Mouse (Mus musculus) stomach, embryonic 14.5 days (tissue): ENCODE results near the gene Ccnk. TPM values are rescaled to one million over a fixed set of nuclear protein-coding genes. Genes with fewer than 3 reads are reported as not detected.

Experiments
- ATAC-seq: fragments of 200-750 bp; cut with Nextera tagmentation; 2 replicates; pipeline ENCODE4 v1.8.0; 2017; ENCODE audit warnings: low read depth, moderate TSS enrichment; ENCODE audit not compliant: insufficient number of reproducible peaks, insufficient read depth, low FRiP score
- H3K27ac ChIP-seq: fragments of 300-500 bp; sonication (generic); 2 replicates; pipeline ENCODE4 v1.5.1; 2014; ENCODE audit warnings: mild to moderate bottlenecking, low read length, moderate library complexity, mixed read lengths
- H3K27me3 ChIP-seq: fragments of 300-500 bp; sonication (generic); 2 replicates; pipeline ENCODE4 v1.6.1; 2014; ENCODE audit warnings: low read length, control low read depth, mixed read lengths; ENCODE audit not compliant: control insufficient read depth, insufficient read depth
- H3K36me3 ChIP-seq: fragments of 300-500 bp; sonication (generic); 2 replicates; pipeline ENCODE4 v1.6.1; 2014; ENCODE audit warnings: mild to moderate bottlenecking, control low read depth, low read length, moderate library complexity, mixed read lengths; ENCODE audit not compliant: control insufficient read depth, insufficient read depth
- H3K4me1 ChIP-seq: fragments of 300-500 bp; sonication (generic); 2 replicates; pipeline ENCODE4 v1.6.1; 2014; ENCODE audit warnings: low read length, control low read depth, mixed read lengths; ENCODE audit not compliant: control insufficient read depth, insufficient read depth
- H3K4me2 ChIP-seq: fragments of 300-500 bp; sonication (generic); replicated peaks from 2 replicates; pipeline ENCODE4 v1.6.1; 2014; ENCODE audit warnings: low read depth, low read length, control low read depth
- H3K4me3 ChIP-seq: fragments of 300-500 bp; sonication (generic); 2 replicates; pipeline ENCODE4 v1.5.1; 2014; ENCODE audit warnings: low read depth, low read length, control low read depth
- H3K9ac ChIP-seq: fragments of 300-500 bp; sonication (generic); replicated peaks from 2 replicates; pipeline ENCODE4 v1.6.1; 2014; ENCODE audit warnings: low read depth, mild to moderate bottlenecking, control low read depth, low read length, moderate library complexity, mixed read lengths
- H3K9me3 ChIP-seq: fragments of 300-500 bp; sonication (generic); 2 replicates; pipeline ENCODE4 v1.6.1; 2016; ENCODE audit warnings: low read depth, low read length, control low read depth; ENCODE audit not compliant: control insufficient read depth
- WGBS: fragments of 180-500 bp; shearing (Covaris S2); extraction: QIAGEN DNeasy Blood & Tissue Kit; methylation state at CpG from one replicate; pipeline ENCODE4 v1.1.7; 2014; 5-methylcytosine and 5-hydroxymethylcytosine counted together
- polyA plus RNA-seq: library from polyadenylated mRNA; unstranded; fragments of >200 nt; fragmentation: Nextera tagmentation; extraction: Ambion mirVana; gene quantifications from 2 replicates; pipeline ENCODE4 v1.2.1, GENCODE M21; 2014

The Ccnk gene
- polyA plus RNA-seq, 1 experiment from 2014 or later = 8.0 TPM

DNA sequence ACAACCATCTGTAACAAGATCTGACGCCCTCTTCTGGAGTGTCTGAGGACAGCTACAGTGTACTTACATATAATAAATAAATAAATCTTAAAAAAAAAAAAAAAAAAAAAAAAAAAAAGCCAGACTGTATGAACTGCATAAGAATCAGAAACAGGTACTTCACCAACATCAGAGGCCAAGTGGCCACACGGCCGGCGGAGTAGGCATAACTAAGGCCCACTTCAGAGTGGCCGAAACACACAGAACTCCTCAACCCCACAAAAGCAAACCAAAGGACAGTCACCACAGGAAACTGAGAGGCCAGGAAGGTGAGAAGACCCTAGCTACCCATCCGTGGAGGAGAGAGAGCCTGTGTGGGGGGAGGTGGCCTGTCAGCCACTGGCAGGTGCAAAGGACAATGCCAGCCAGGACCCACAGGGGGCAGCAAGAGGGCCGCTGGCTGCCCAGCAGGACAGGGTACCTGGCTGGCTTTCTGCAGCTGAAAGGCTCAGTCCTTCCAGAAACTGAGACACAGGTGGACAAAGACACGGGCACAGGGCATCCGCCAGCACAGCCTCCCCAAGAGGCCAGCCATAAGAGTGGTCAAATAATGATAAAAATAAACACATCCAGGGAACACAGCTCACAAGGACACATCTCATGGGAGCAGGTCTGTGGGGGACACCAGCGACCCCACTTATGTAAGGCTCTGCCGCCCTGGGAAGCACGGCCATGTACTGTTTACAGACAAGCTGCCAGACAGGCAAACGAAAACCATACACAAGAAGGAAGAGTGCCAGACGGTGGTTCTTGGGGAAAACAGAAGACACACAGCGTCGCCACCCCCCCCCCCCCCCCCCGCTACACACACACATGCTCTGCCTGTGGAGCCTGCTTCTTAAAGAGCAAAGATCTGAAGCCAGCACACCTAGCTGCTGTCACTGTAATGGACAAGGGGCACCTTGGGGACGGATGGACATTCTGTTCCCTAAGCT is 51.7 kb downstream of the Ccnk start:
- Histone ChIP-seq H3K9ac (no peak overlapping the region), H3K27ac (no peak overlapping the region), H3K4me1 (peaks cover 6% of the 10 kb centered on the region; the same call in 1 of the 2 replicates), H3K36me3 (no peaks in the 10 kb centered on the region), H3K27me3 (no peaks in the 10 kb centered on the region), H3K4me2 (no peak overlapping the region), H3K4me3 (no peak overlapping the region), H3K9me3 (no peaks in the 10 kb centered on the region)
- no peak for ATAC-seq
- 58% methylated on average over 17 of the region's 18 CpGs for WGBS

DNA sequence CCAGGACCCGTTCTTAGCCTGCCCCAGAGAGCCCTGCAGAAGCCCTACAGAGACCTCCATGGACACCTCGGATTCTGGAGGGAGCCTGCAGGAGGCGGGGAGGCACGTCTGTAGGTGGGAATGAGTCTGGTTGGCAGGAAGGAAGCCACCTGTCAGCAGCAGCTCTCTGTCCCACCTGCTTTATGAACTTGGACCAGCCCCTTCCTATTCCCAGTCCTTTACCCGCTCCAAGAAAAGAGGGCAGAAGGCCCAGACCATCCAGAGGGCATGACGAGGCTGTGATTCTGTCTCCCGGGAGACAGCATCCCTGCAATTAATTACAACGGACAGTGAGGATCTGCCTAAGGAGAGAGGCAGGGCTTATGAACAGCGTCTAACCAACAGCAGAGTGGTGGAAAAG is 52.5 kb downstream of the Ccnk start:
- 40% methylated on average over 9 of the region's 9 CpGs for WGBS
- no peak for ATAC-seq
- no peaks in the 10 kb centered on the region for H3K27me3 ChIP-seq
- H3K9me3 ChIP-seq = no peaks in the 10 kb centered on the region
- H3K4me3 ChIP-seq = no peak overlapping the region
- no peak overlapping the region for H3K4me2 ChIP-seq
- no peak overlapping the region for H3K9ac ChIP-seq
- H3K27ac ChIP-seq = no peak overlapping the region
- peaks cover 6% of the 10 kb centered on the region; the same call in 1 of the 2 replicates for H3K4me1 ChIP-seq
- no peaks in the 10 kb centered on the region for H3K36me3 ChIP-seq

DNA sequence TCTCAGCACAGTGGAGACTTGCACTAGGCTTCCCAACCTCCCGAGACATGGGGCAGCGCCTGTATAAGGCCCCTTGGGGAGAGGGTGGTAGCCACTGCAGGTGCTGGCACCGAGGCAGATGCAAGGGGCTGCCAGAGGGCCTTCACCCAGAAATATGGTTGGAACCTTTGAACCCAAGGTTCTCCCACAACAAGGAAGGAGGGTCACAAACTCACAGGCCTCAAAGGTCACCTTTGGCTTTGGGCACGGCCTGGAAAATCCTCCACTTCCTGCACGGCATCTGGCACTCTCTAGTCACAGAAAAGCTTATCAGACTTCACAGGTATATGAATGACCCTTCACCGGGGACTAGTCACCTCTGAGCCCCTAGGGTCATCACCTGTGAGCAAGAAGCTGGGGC is 54.4 kb downstream of the Ccnk start:
- Histone ChIP-seq H3K9me3 (no peaks in the 10 kb centered on the region), H3K36me3 (no peaks in the 10 kb centered on the region), H3K9ac (no peak overlapping the region), H3K4me1 (peaks cover 11% of the 10 kb centered on the region), H3K4me2 (no peak overlapping the region), H3K4me3 (no peak overlapping the region), H3K27ac (no peak overlapping the region), H3K27me3 (no peaks in the 10 kb centered on the region)
- 80% methylated on average over 6 of the region's 6 CpGs for WGBS
- ATAC-seq = no peak

DNA sequence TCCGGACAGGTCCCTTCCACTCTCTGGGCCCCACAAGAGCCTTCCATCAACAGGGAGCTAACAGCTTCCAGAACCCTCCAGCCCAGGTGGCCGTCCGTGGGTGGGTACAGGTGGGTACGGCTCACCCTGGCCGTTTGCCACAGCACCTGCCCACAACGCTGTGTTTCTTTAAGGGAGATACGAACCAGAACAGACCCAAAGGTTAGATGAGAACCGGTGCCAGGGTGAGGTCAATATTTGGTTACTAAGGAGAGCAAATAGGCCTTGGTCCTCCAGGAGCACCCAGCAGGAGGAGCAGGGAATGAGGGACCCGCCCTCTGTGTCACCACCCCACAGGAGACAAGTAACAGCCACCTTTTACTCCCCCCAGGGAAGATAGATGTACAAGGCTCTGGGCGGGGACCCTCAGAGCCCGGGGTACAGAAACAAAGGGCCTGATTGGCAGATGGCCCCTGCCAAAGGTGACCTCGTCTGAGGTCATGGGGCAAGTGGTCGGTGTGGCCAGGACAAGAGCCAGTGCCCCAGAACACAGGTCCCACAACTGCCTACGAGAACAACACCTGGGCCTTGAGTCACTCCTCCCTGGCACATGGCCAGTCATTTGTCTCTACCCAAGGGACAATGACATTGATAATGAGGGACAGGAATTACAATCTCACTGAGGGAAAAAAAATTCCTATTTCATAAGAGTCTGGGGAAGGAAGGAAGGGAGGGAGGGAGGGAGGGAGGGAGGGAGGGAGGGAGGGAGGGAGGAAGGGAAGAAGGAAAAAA is 55.6 kb downstream of the Ccnk start:
- Histone ChIP-seq H3K4me2 (no peak overlapping the region), H3K36me3 (no peaks in the 10 kb centered on the region), H3K4me3 (no peak overlapping the region), H3K9ac (no peak overlapping the region), H3K9me3 (no peaks in the 10 kb centered on the region), H3K27me3 (no peaks in the 10 kb centered on the region), H3K4me1 (peaks cover 17% of the 10 kb centered on the region), H3K27ac (no peak overlapping the region)
- no peak for ATAC-seq
- WGBS = 64% methylated on average over 14 of the region's 14 CpGs

DNA sequence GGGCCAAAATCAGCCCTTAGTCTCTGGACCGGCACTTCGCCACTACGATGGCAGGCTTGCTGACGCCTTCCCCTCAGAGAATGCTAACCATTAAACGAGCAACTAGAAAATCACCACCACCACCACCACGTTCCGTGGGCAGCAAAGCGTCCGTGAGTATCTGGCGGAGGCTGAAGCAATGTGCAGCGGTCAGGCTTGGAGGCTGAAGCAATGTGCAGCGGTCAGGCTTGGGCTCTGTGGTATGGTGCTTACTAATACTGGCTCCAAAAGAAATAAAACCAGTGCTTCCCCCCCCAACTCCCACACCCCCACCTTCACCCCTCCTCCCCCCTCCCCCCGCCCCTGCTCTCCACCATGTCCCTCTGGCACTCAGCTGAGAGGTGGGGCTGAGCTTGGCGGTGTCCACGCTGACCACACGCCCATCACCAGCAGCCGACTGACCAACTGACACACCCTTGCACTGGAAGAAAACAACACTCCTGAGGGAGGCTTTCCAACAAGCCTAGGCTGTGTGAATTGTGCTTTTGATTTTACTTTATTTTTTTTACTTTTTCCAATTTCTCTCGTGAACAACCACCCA is 56.7 kb downstream of the Ccnk start:
- Histone ChIP-seq H3K36me3 (no peaks in the 10 kb centered on the region), H3K9ac (no peak overlapping the region), H3K9me3 (no peaks in the 10 kb centered on the region), H3K4me2 (no peak overlapping the region), H3K4me1 (peaks cover 25% of the 10 kb centered on the region), H3K27me3 (no peaks in the 10 kb centered on the region), H3K27ac (no peak overlapping the region), H3K4me3 (no peak overlapping the region)
- ATAC-seq = no peak
- 77% methylated on average over 18 of the region's 18 CpGs for WGBS

DNA sequence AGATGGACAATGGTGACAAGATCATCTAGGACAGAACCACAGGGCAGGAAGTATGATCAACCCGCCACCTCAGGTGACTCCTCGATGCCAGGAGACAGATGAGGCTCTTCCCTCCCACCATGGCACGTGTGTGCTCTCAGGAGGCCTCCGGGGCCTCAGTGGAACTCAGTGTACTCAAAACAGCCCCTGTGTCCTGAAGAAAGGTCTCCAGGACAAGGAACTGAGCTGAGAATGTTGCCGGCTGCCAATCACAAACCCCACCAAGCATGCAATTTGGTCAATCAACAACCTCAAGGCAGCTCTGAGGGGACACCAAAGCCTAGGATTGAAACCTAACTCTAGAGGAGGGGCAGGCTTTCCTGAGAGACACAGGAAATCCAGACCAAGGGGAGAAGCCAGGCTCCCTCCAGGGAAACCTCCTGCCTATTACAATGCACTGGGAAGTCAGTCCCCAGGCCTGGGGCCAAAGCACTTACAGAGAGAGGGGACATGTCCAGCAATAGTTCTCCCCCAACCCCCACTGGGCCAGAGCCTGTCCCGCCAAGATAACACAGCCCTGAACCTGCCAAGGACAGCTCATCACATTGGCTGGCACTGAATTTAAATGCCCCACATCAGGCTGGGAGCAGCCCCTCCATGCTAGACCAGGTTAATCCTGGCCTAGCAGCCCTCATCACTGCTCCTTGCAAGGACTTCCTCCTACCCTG is 58.1 kb downstream of the Ccnk start:
- Histone ChIP-seq H3K27ac (no peak overlapping the region), H3K4me2 (no peak overlapping the region), H3K4me1 (peaks cover 27% of the 10 kb centered on the region), H3K4me3 (no peak overlapping the region), H3K27me3 (no peaks in the 10 kb centered on the region), H3K9ac (no peak overlapping the region), H3K9me3 (no peaks in the 10 kb centered on the region), H3K36me3 (no peaks in the 10 kb centered on the region)
- WGBS = 71% methylated on average over 6 of the region's 6 CpGs
- no peak for ATAC-seq

DNA sequence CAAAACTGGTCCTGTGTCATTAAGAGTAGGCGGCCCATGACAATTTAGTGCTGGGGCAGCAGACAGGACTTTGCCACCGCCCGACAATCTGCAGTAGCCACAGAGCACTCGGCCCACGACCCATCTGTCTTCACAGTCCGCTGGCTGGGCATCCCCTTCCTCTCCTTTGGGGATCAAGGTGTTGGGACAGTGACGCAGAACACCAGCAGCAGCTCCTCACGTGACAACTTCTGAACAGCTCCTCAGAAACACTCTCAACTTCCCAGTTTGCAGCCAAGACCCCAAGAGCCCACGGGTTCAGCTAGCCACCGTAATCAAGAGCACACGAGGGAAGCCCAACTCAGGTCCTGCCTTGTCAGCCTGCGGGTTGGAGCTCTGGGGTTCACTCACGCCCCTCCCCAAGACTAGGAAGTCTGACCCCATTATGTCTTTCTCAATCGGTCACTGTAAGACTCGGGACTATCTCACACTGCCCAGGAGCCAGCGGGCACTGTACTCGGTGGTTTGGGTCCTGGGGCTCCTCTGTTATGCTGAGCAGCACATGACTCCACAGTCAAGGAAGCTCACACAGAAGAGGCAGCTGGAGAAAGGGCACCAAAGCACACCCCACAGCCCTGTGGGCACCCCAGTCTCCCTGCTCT is 59.1 kb downstream of the Ccnk start:
- 79% methylated on average over 17 of the region's 17 CpGs for WGBS

More for the DNA sequence above, 59.1 kb downstream of the Ccnk start:
- H3K4me3 ChIP-seq = no peak overlapping the region
- H3K9ac ChIP-seq = no peak overlapping the region
- no peaks in the 10 kb centered on the region for H3K27me3 ChIP-seq
- H3K36me3 ChIP-seq = no peaks in the 10 kb centered on the region
- H3K4me2 ChIP-seq = no peak overlapping the region
- no peak for ATAC-seq
- H3K9me3 ChIP-seq = no peaks in the 10 kb centered on the region
- H3K4me1 ChIP-seq = peaks cover 29% of the 10 kb centered on the region
- no peak overlapping the region for H3K27ac ChIP-seq
